Mouse (Mus musculus): Measurements from ENCODE around the gene Gng7. TPM values are rescaled to one million over a fixed set of nuclear protein-coding genes. Genes with fewer than 3 reads are reported as not detected.

The Gng7 gene
- polyA plus RNA-seq, 1 experiment: 4.1 TPM

DNA sequence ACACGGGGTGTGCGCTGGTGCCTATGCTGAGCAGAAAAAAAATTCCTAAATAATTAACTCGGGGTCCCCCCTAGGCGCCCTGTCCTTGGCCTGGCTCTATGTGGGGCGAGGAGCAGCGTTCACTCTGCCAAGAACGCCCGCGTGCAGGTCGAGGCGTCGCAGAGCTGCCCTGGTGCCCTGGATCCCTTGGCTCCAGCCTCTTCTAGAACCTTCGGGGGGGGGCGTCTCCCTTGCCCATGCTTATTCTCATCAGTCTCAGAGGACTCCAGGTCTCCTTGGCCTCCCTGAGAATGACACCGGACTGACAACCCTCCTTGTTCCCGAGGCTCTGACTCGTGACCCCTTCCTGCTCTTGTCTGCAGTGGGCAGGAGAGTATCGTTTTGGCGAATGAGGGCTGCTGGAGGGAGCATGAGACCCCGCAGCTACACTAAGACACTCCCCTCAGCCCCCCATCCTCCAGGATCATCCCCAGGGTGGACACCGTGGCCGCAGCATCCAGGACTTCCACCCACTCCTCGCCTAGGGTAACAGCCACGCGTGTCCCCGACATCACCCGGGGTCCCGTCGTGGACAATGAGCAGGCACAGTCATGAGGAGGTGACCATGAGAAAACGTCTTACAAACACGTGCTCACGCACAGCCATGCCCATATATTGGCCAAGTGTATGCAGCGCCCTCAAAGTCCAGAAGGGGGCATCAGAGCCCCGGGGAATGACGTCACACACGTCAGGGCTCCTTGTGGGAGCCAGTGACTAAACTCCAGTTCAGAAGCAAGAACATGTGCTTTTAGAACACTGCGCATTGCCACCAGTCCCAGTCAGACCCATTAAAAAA, 15.2 kb downstream of the Gng7 start:
- no peaks in the 10 kb centered on the region for H3K9me3 ChIP-seq (replicated peaks; ENCODE audit: control insufficient read depth, insufficient read depth, low read length, poor library complexity, severe bottlenecking)
- no peak overlapping the region for H3K4me3 ChIP-seq (ENCODE audit: low read depth, low read length)
- TF ChIP-seq EP300 (IDR thresholded peaks at IDR 0.05; ENCODE audit: insufficient read depth, low read depth, low read length) (0 out of 2 replicates have a peak, but pooled peaks have one; percentile 20), POLR2A (IDR thresholded peaks at IDR 0.05; ENCODE audit: insufficient read depth, low read length) (no peak), CTCF (IDR thresholded peaks at IDR 0.05; ENCODE audit: low read depth, low read length) (peak; percentile 93)
- no peak overlapping the region for H3K27ac ChIP-seq (ENCODE audit: insufficient read depth, low read length)
- H3K4me1 ChIP-seq (ENCODE audit: control insufficient read depth, insufficient read depth, low read length): peaks cover 5% of the 10 kb centered on the region
- H3K27me3 ChIP-seq (ENCODE audit: control insufficient read depth, insufficient read depth, low read length, poor library complexity, severe bottlenecking): no peaks in the 10 kb centered on the region
- H3K9ac ChIP-seq (ENCODE audit: low read depth, poor library complexity, severe bottlenecking): no peak overlapping the region
- no peaks in the 10 kb centered on the region for H3K36me3 ChIP-seq (ENCODE audit: control insufficient read depth, insufficient read depth, low read length, poor library complexity, severe bottlenecking)

DNA sequence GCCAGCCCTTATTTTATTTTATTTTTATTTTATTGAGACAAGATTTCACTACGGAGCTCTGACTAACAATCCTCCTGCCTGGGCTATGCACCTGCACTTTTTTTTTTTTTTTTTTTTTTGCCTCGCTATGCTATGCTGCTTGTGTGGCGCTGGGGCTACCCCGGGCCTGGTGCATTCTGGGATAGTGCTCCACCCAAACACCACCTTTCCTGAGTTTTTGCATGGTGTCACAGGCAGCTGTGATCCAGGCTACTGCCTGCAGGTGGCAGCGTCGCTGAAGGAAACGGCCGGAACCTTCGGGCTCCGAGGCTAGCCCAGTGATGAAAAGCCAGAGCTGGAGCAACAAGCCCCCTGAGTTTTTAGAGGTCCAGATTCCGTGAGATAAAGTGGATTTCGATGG, 16.0 kb downstream of the Gng7 start:
- no peak overlapping the region for H3K27ac ChIP-seq (ENCODE audit: insufficient read depth, low read length)
- peaks cover 5% of the 10 kb centered on the region for H3K4me1 ChIP-seq (ENCODE audit: control insufficient read depth, insufficient read depth, low read length)
- no peak overlapping the region for H3K4me3 ChIP-seq (ENCODE audit: low read depth, low read length)
- TF ChIP-seq POLR2A (IDR thresholded peaks at IDR 0.05; ENCODE audit: insufficient read depth, low read length) (no peak), EP300 (IDR thresholded peaks at IDR 0.05; ENCODE audit: insufficient read depth, low read depth, low read length) (peak; percentile 68; the same call in 1 of the 2 replicates), CTCF (IDR thresholded peaks at IDR 0.05; ENCODE audit: low read depth, low read length) (peak; percentile 90)
- H3K27me3 ChIP-seq (ENCODE audit: control insufficient read depth, insufficient read depth, low read length, poor library complexity, severe bottlenecking): no peaks in the 10 kb centered on the region
- H3K9ac ChIP-seq (ENCODE audit: low read depth, poor library complexity, severe bottlenecking): no peak overlapping the region
- no peaks in the 10 kb centered on the region for H3K9me3 ChIP-seq (replicated peaks; ENCODE audit: control insufficient read depth, insufficient read depth, low read length, poor library complexity, severe bottlenecking)
- H3K36me3 ChIP-seq (ENCODE audit: control insufficient read depth, insufficient read depth, low read length, poor library complexity, severe bottlenecking): no peaks in the 10 kb centered on the region

DNA sequence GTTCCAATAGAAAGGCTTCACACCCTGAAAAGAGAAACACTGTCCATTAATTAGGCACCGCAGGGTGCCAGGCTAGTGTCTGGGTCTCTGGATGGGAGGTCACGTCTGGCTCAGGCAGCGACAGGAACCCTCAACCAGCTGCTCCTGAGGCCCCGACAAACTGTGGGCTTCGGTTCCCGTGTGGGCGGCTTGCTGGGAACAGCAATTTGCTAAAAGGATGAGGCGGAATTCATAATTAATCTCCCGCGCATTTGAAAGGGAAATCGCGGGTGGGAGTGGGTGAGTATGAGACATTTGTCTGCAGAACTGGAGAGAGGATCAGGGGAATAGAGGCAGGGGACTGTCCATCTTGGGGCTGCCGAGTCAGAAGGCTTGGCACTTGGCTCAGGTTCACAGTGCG, 16.7 kb downstream of the Gng7 start:
- no peaks in the 10 kb centered on the region for H3K27me3 ChIP-seq (ENCODE audit: control insufficient read depth, insufficient read depth, low read length, poor library complexity, severe bottlenecking)
- 0 out of 2 replicates have a peak overlapping the region, but pooled peaks have one; percentile 0 for H3K4me3 ChIP-seq (ENCODE audit: low read depth, low read length)
- peaks cover 5% of the 10 kb centered on the region for H3K4me1 ChIP-seq (ENCODE audit: control insufficient read depth, insufficient read depth, low read length)
- no peaks in the 10 kb centered on the region for H3K9me3 ChIP-seq (replicated peaks; ENCODE audit: control insufficient read depth, insufficient read depth, low read length, poor library complexity, severe bottlenecking)
- TF ChIP-seq EP300 (IDR thresholded peaks at IDR 0.05; ENCODE audit: insufficient read depth, low read depth, low read length): no peak
- no peak for TF ChIP-seq POLR2A (IDR thresholded peaks at IDR 0.05; ENCODE audit: insufficient read depth, low read length)
- TF ChIP-seq CTCF (IDR thresholded peaks at IDR 0.05; ENCODE audit: low read depth, low read length): no peak
- H3K36me3 ChIP-seq (ENCODE audit: control insufficient read depth, insufficient read depth, low read length, poor library complexity, severe bottlenecking): no peaks in the 10 kb centered on the region
- no peak overlapping the region for H3K27ac ChIP-seq (ENCODE audit: insufficient read depth, low read length)
- 0 out of 2 replicates have a peak overlapping the region, but pooled peaks have one; percentile 7 for H3K9ac ChIP-seq (ENCODE audit: low read depth, poor library complexity, severe bottlenecking)

DNA sequence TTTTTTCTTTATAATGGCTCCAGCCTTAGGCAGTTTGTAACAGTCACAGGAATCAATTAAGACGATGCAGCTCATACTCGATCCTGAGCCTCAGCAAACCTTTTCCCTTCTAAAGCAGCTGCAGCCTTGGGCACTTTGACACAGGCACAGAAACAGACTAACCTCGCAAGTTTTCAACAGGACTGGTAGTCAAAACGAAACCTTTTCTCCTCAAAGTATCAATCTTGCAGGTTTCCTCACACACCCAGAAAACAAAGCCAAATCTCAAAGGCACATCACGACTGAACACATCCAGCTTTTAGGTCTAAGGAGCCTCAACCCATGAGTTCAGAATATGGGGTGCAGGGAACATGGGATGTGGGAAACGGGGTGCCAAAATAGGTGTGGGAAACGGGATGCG, 17.4 kb downstream of the Gng7 start:
- Histone ChIP-seq H3K4me1 (ENCODE audit: control insufficient read depth, insufficient read depth, low read length) (peaks cover 5% of the 10 kb centered on the region), H3K27ac (ENCODE audit: insufficient read depth, low read length) (no peak overlapping the region), H3K9ac (ENCODE audit: low read depth, poor library complexity, severe bottlenecking) (no peak overlapping the region), H3K36me3 (ENCODE audit: control insufficient read depth, insufficient read depth, low read length, poor library complexity, severe bottlenecking) (no peaks in the 10 kb centered on the region), H3K4me3 (ENCODE audit: low read depth, low read length) (no peak overlapping the region), H3K27me3 (ENCODE audit: control insufficient read depth, insufficient read depth, low read length, poor library complexity, severe bottlenecking) (no peaks in the 10 kb centered on the region), H3K9me3 (replicated peaks; ENCODE audit: control insufficient read depth, insufficient read depth, low read length, poor library complexity, severe bottlenecking) (no peaks in the 10 kb centered on the region)
- TF ChIP-seq EP300 (IDR thresholded peaks at IDR 0.05; ENCODE audit: insufficient read depth, low read depth, low read length) (no peak), POLR2A (IDR thresholded peaks at IDR 0.05; ENCODE audit: insufficient read depth, low read length) (no peak), CTCF (IDR thresholded peaks at IDR 0.05; ENCODE audit: low read depth, low read length) (no peak)

DNA sequence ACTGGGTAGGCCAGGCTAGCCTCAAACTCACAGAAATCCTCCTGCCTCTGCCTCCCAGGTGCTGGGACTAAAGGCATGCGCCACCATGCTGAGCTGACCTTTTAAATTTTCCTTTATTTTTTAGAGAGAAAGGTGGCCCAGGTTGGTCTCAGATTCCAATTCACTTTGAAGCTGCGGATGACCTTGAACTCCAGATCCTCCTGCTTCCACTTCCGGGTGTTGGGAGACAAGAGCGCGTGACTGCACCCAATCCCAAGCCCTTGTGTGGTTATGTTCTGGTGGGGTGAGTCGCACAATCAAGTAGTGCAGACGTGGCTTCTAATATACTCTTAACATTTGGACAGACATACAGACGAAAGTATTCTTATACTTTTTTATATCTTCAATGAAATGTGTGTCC, 18.2 kb downstream of the Gng7 start:
- H3K9me3 ChIP-seq (replicated peaks; ENCODE audit: control insufficient read depth, insufficient read depth, low read length, poor library complexity, severe bottlenecking): no peaks in the 10 kb centered on the region
- H3K9ac ChIP-seq (ENCODE audit: low read depth, poor library complexity, severe bottlenecking): no peak overlapping the region
- H3K36me3 ChIP-seq (ENCODE audit: control insufficient read depth, insufficient read depth, low read length, poor library complexity, severe bottlenecking): no peaks in the 10 kb centered on the region
- H3K4me1 ChIP-seq (ENCODE audit: control insufficient read depth, insufficient read depth, low read length): peaks cover 5% of the 10 kb centered on the region
- H3K27me3 ChIP-seq (ENCODE audit: control insufficient read depth, insufficient read depth, low read length, poor library complexity, severe bottlenecking): no peaks in the 10 kb centered on the region
- no peak overlapping the region for H3K27ac ChIP-seq (ENCODE audit: insufficient read depth, low read length)
- TF ChIP-seq POLR2A (IDR thresholded peaks at IDR 0.05; ENCODE audit: insufficient read depth, low read length): no peak
- TF ChIP-seq CTCF (IDR thresholded peaks at IDR 0.05; ENCODE audit: low read depth, low read length): no peak
- TF ChIP-seq EP300 (IDR thresholded peaks at IDR 0.05; ENCODE audit: insufficient read depth, low read depth, low read length): no peak
- no peak overlapping the region for H3K4me3 ChIP-seq (ENCODE audit: low read depth, low read length)

DNA sequence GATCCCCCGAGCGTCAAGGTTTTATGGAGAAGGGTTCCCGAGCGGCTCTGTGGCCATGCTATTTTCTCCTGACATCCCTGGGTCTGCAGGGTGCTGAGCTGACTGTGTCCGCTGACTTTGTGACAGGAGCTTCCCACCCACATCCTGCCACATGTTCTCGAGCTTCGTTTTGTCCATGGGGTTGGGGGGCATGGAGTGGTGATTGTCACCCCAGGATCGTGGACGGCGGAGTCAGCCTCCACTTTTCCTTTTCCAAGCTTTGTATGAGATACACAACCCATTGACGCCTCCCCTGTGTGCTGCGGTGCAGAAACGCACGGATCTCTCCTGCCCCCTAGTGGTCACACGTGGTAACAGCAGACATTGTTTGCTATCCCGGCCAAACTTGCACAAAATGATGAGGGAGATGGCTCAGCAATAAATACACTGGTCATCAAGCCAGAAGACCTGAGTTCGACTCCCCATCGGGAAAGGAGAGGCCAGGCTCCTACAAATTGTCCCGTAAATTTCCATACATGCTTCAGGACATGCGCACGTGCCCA, 19.6 kb downstream of the Gng7 start:
- Histone ChIP-seq H3K4me3 (ENCODE audit: low read depth, low read length) (no peak overlapping the region), H3K9ac (ENCODE audit: low read depth, poor library complexity, severe bottlenecking) (no peak overlapping the region), H3K4me1 (ENCODE audit: control insufficient read depth, insufficient read depth, low read length) (peaks cover 3% of the 10 kb centered on the region), H3K27me3 (ENCODE audit: control insufficient read depth, insufficient read depth, low read length, poor library complexity, severe bottlenecking) (no peaks in the 10 kb centered on the region), H3K9me3 (replicated peaks; ENCODE audit: control insufficient read depth, insufficient read depth, low read length, poor library complexity, severe bottlenecking) (no peaks in the 10 kb centered on the region), H3K27ac (ENCODE audit: insufficient read depth, low read length) (no peak overlapping the region), H3K36me3 (ENCODE audit: control insufficient read depth, insufficient read depth, low read length, poor library complexity, severe bottlenecking) (no peaks in the 10 kb centered on the region)
- peak; percentile 99 for TF ChIP-seq CTCF (IDR thresholded peaks at IDR 0.05; ENCODE audit: low read depth, low read length)
- TF ChIP-seq EP300 (IDR thresholded peaks at IDR 0.05; ENCODE audit: insufficient read depth, low read depth, low read length): no peak
- TF ChIP-seq POLR2A (IDR thresholded peaks at IDR 0.05; ENCODE audit: insufficient read depth, low read length): no peak
